Mouse (Mus musculus): ENCODE measurements around the gene Hmx2. TPM values are rescaled to one million over a fixed set of nuclear protein-coding genes. Genes with fewer than 3 reads are reported as not detected.

The Hmx2 gene
- polyA plus RNA-seq (2012; rRNA removed), result not detected in 2 replicates

- Histone ChIP-seq H3K4me3 (ENCODE audit: insufficient read depth, low read length) (no peak within 1 kb of the TSS), H3K4me1 (ENCODE audit: control insufficient read depth, insufficient read depth, low read length) (no peaks in the 10 kb centered on the region), H3K27ac (ENCODE audit: insufficient read depth, low read length) (no peak within 1 kb of the TSS)
- no peak for TF ChIP-seq CTCF (IDR thresholded peaks at IDR 0.05; ENCODE audit: extremely low read depth, insufficient read depth, low read length)
- no peak for TF ChIP-seq POLR2A (IDR thresholded peaks at IDR 0.05; ENCODE audit: extremely low read depth, insufficient read depth, low read length)
Observed at GRCm38 (mm10) chr7:131548473-131548872, at the start of gene Hmx2. TSS of gene Hmx2 (plus strand) at chr7:131548773.

- H3K4me1 ChIP-seq (ENCODE audit: control insufficient read depth, insufficient read depth, low read length), result no peaks in the 10 kb centered on the region
- no peak overlapping the region for H3K4me3 ChIP-seq (ENCODE audit: insufficient read depth, low read length)
- no peak overlapping the region for H3K27ac ChIP-seq (ENCODE audit: insufficient read depth, low read length)
- no peak for TF ChIP-seq CTCF (IDR thresholded peaks at IDR 0.05; ENCODE audit: extremely low read depth, insufficient read depth, low read length)
- no peak for TF ChIP-seq POLR2A (IDR thresholded peaks at IDR 0.05; ENCODE audit: extremely low read depth, insufficient read depth, low read length)
Observed at GRCm38 (mm10) chr7:131503739-131504138, 44.8 kb upstream of the Hmx2 start.

- Histone ChIP-seq H3K4me3 (ENCODE audit: insufficient read depth, low read length) (no peak overlapping the region), H3K27ac (ENCODE audit: insufficient read depth, low read length) (no peak overlapping the region), H3K4me1 (ENCODE audit: control insufficient read depth, insufficient read depth, low read length) (no peaks in the 10 kb centered on the region)
- TF ChIP-seq POLR2A (IDR thresholded peaks at IDR 0.05; ENCODE audit: extremely low read depth, insufficient read depth, low read length) (no peak), CTCF (IDR thresholded peaks at IDR 0.05; ENCODE audit: extremely low read depth, insufficient read depth, low read length) (peak; percentile 75; the same call in 1 of the 2 replicates)
Observed at GRCm38 (mm10) chr7:131539979-131540378, 8.6 kb upstream of the Hmx2 start.

GRCm38 (mm10) chr7:131541184-131542114, 7.1 kb upstream of the Hmx2 start:
- Histone ChIP-seq H3K4me1 (ENCODE audit: control insufficient read depth, insufficient read depth, low read length) (no peaks in the 10 kb centered on the region), H3K4me3 (ENCODE audit: insufficient read depth, low read length) (no peak overlapping the region), H3K27ac (ENCODE audit: insufficient read depth, low read length) (no peak overlapping the region)
- TF ChIP-seq CTCF (IDR thresholded peaks at IDR 0.05; ENCODE audit: extremely low read depth, insufficient read depth, low read length) (no peak), POLR2A (IDR thresholded peaks at IDR 0.05; ENCODE audit: extremely low read depth, insufficient read depth, low read length) (no peak)

- H3K4me1 ChIP-seq (ENCODE audit: control insufficient read depth, insufficient read depth, low read length), result no peaks in the 10 kb centered on the region
- no peak within 1 kb of the TSS for H3K27ac ChIP-seq (ENCODE audit: insufficient read depth, low read length)
- TF ChIP-seq POLR2A (IDR thresholded peaks at IDR 0.05; ENCODE audit: extremely low read depth, insufficient read depth, low read length), result no peak
- TF ChIP-seq CTCF (IDR thresholded peaks at IDR 0.05; ENCODE audit: extremely low read depth, insufficient read depth, low read length), result no peak
- no peak within 1 kb of the TSS for H3K4me3 ChIP-seq (ENCODE audit: insufficient read depth, low read length)
Observed at GRCm38 (mm10) chr7:131542115-131542871, 6.3 kb upstream of the Hmx2 start, which contains the start of gene Hmx3. TSS of gene Hmx3 (plus strand) at chr7:131542867.

GRCm38 (mm10) chr7:131542872-131543622, 5.5 kb upstream of the Hmx2 start:
- H3K4me3 ChIP-seq (ENCODE audit: insufficient read depth, low read length), result no peak overlapping the region
- no peak for TF ChIP-seq CTCF (IDR thresholded peaks at IDR 0.05; ENCODE audit: extremely low read depth, insufficient read depth, low read length)
- TF ChIP-seq POLR2A (IDR thresholded peaks at IDR 0.05; ENCODE audit: extremely low read depth, insufficient read depth, low read length), result no peak
- H3K27ac ChIP-seq (ENCODE audit: insufficient read depth, low read length), result no peak overlapping the region
- H3K4me1 ChIP-seq (ENCODE audit: control insufficient read depth, insufficient read depth, low read length), result no peaks in the 10 kb centered on the region

- no peak for TF ChIP-seq POLR2A (IDR thresholded peaks at IDR 0.05; ENCODE audit: extremely low read depth, insufficient read depth, low read length)
- no peak for TF ChIP-seq CTCF (IDR thresholded peaks at IDR 0.05; ENCODE audit: extremely low read depth, insufficient read depth, low read length)
- Histone ChIP-seq H3K27ac (ENCODE audit: insufficient read depth, low read length) (no peak overlapping the region), H3K4me1 (ENCODE audit: control insufficient read depth, insufficient read depth, low read length) (no peaks in the 10 kb centered on the region), H3K4me3 (ENCODE audit: insufficient read depth, low read length) (no peak overlapping the region)
Observed at GRCm38 (mm10) chr7:131543623-131544481, 4.7 kb upstream of the Hmx2 start.

GRCm38 (mm10) chr7:131544871-131545270, 3.7 kb upstream of the Hmx2 start:
- Histone ChIP-seq H3K4me3 (ENCODE audit: insufficient read depth, low read length) (no peak overlapping the region), H3K4me1 (ENCODE audit: control insufficient read depth, insufficient read depth, low read length) (no peaks in the 10 kb centered on the region), H3K27ac (ENCODE audit: insufficient read depth, low read length) (no peak overlapping the region)
- TF ChIP-seq POLR2A (IDR thresholded peaks at IDR 0.05; ENCODE audit: extremely low read depth, insufficient read depth, low read length) (no peak), CTCF (IDR thresholded peaks at IDR 0.05; ENCODE audit: extremely low read depth, insufficient read depth, low read length) (no peak)
